Mouse (Mus musculus) gastrocnemius, adult 2 months (tissue): ENCODE results near the gene Cep44. TPM values are rescaled to one million over a fixed set of nuclear protein-coding genes. Genes with fewer than 3 reads are reported as not detected.

Experiments
- DNase-seq: peaks from one replicate; pipeline ENCODE4 v3.0.0; 2022
- H3K27ac ChIP-seq: fragments of 200-600 bp; 2 replicates; pipeline ENCODE4 v1.8.1; 2022; ENCODE audit warnings: mild to moderate bottlenecking
- H3K4me3 ChIP-seq: fragments of 200-600 bp; 2 replicates; pipeline ENCODE4 v1.8.1; 2022; ENCODE audit warnings: mild to moderate bottlenecking, moderate library complexity
- CTCF ChIP-seq: fragments of 200-600 bp; IDR thresholded peaks from 2 replicates; pipeline ENCODE4 v1.8.1; 2022; ENCODE audit warnings: antibody characterized with exemption, mild to moderate bottlenecking, moderate library complexity
- intact Hi-C: fragments of 180-260 bp; cut with DNase I; formaldehyde crosslinking; loops from one replicate; pipeline ENCODE4 v1.15.1; 2025
- long read RNA-seq, 2 experiments: library from polyadenylated mRNA; stranded (forward); transcript quantifications; one replicate each; pipeline ENCODE4 v2.0.0; 2021
- total RNA-seq, 2 experiments: library from RNA; stranded (reverse); gene quantifications; 2 replicates each; pipeline ENCODE4 v1.2.3; 2021

The Cep44 gene
- total RNA-seq: 1 to 10 TPM; 8.8 to 9.8 TPM
- long read RNA-seq, experiment 1, partial matches to known transcripts: 1 of 10 reads
- long read RNA-seq, experiment 1, other reads (novel, unspliced or antisense): 9 of 10 reads
- long read RNA-seq, experiment 2, partial matches to known transcripts: 1 of 9 reads
- long read RNA-seq, experiment 2, other reads (novel, unspliced or antisense): 7 of 9 reads

GRCm38 (mm10) chr8:56550558-56551360 lies at the start of gene Cep44, which contains the start of gene Fbxo8:
TSS of gene Cep44 (minus strand) at chr8:56551047.
TSS of gene Fbxo8 (plus strand) at chr8:56551090.
- H3K4me3 ChIP-seq: peak within 1 kb of the TSS; percentile 86
- intact Hi-C loops: no loop called here
- no peak for TF ChIP-seq CTCF

GRCm38 (mm10) chr8:56591502-56591901 lies 40.7 kb upstream of the Cep44 start:
- Histone ChIP-seq H3K27ac (no peak overlapping the region), H3K4me3 (no peak overlapping the region)
- TF ChIP-seq CTCF: no peak
- intact Hi-C loops: no loop called here
- DNase-seq: no peak

More at GRCm38 (mm10) chr8:56550558-56551360, at the start of gene Cep44, which contains the start of gene Fbxo8:
- DNase-seq: peak; percentile 86
- H3K27ac ChIP-seq: peak within 1 kb of the TSS; percentile 97

GRCm38 (mm10) chr8:56591084-56591483 lies 40.2 kb upstream of the Cep44 start:
- no peak overlapping the region for H3K27ac ChIP-seq
- no peak for DNase-seq
- intact Hi-C loops: no loop called here
- no peak overlapping the region for H3K4me3 ChIP-seq
- TF ChIP-seq CTCF: no peak

- Histone ChIP-seq H3K4me3 (no peak overlapping the region), H3K27ac (no peak overlapping the region)
- no peak for TF ChIP-seq CTCF
- DNase-seq: no peak
- intact Hi-C loops: no loop called here
Measured at GRCm38 (mm10) chr8:56589004-56589403, 38.2 kb upstream of the Cep44 start.

- DNase-seq: peak; percentile 26
- no peak overlapping the region for H3K27ac ChIP-seq
- H3K4me3 ChIP-seq: no peak overlapping the region
- TF ChIP-seq CTCF: peak; percentile 36
- intact Hi-C loops: no loop called here
Measured at GRCm38 (mm10) chr8:56582841-56583240, 32.0 kb upstream of the Cep44 start.

GRCm38 (mm10) chr8:56580918-56581317 lies 30.1 kb upstream of the Cep44 start:
- no peak for TF ChIP-seq CTCF
- no peak overlapping the region for H3K4me3 ChIP-seq
- intact Hi-C loops: no loop called here
- no peak overlapping the region for H3K27ac ChIP-seq
- DNase-seq: peak; percentile 24

- Histone ChIP-seq H3K27ac (no peak overlapping the region), H3K4me3 (no peak overlapping the region)
- intact Hi-C loops: no loop called here
- no peak for TF ChIP-seq CTCF
- DNase-seq: no peak
Measured at GRCm38 (mm10) chr8:56566856-56567255, 16.0 kb upstream of the Cep44 start.

- H3K27ac ChIP-seq: no peak overlapping the region
- DNase-seq: no peak
- TF ChIP-seq CTCF: no peak
- no peak overlapping the region for H3K4me3 ChIP-seq
- intact Hi-C loops: no loop called here
Measured at GRCm38 (mm10) chr8:56564399-56565047, 13.7 kb upstream of the Cep44 start.

GRCm38 (mm10) chr8:56552551-56553103 lies 1.8 kb upstream of the Cep44 start:
- TF ChIP-seq CTCF: no peak
- DNase-seq: no peak
- Histone ChIP-seq H3K27ac (peak overlapping the region; percentile 97; the same call in 1 of the 2 replicates), H3K4me3 (peak overlapping the region; percentile 86)
- intact Hi-C loops: no loop called here

- Histone ChIP-seq H3K27ac (peak overlapping the region; percentile 97), H3K4me3 (peak overlapping the region; percentile 86)
- TF ChIP-seq CTCF: no peak
- no peak for DNase-seq
- intact Hi-C loops: no loop called here
Measured at GRCm38 (mm10) chr8:56552045-56552444, 1.2 kb upstream of the Cep44 start.

GRCm38 (mm10) chr8:56551361-56551852 lies 560 bp upstream of the Cep44 start:
- peak overlapping the region; percentile 97 for H3K27ac ChIP-seq
- H3K4me3 ChIP-seq: peak overlapping the region; percentile 86
- intact Hi-C loops: no loop called here
- TF ChIP-seq CTCF: no peak
- DNase-seq: peak; percentile 87

- intact Hi-C loops: no loop called here
- no peak for TF ChIP-seq CTCF
Measured at GRCm38 (mm10) chr8:56547866-56548265, 3.0 kb downstream of the Cep44 start.

More at GRCm38 (mm10) chr8:56547866-56548265, 3.0 kb downstream of the Cep44 start:
- Histone ChIP-seq H3K4me3 (no peak overlapping the region), H3K27ac (no peak overlapping the region)
- no peak for DNase-seq
